Mouse (Mus musculus): Measurements from ENCODE around the gene Wdr90. TPM values are rescaled to one million over a fixed set of nuclear protein-coding genes. Genes with fewer than 3 reads are reported as not detected.
A peak's percentile ranks its signal among the peaks of the same experiment; 100 is the strongest.

Gene Wdr90
- 10 to 100 TPM; 34.9 to 36.8 TPM for total RNA-seq (2021)
- long read RNA-seq, experiment 1, full-length matches to known transcripts, result 7 of 46 reads
- long read RNA-seq, experiment 1, partial matches to known transcripts, result 10 of 46 reads
- long read RNA-seq, experiment 1, other reads (novel, unspliced or antisense), result 29 of 46 reads
- long read RNA-seq, experiment 2, full-length matches to known transcripts, result 2 of 51 reads
- long read RNA-seq, experiment 2, partial matches to known transcripts, result 9 of 51 reads
- long read RNA-seq, experiment 2, other reads (novel, unspliced or antisense), result 40 of 51 reads

DNA sequence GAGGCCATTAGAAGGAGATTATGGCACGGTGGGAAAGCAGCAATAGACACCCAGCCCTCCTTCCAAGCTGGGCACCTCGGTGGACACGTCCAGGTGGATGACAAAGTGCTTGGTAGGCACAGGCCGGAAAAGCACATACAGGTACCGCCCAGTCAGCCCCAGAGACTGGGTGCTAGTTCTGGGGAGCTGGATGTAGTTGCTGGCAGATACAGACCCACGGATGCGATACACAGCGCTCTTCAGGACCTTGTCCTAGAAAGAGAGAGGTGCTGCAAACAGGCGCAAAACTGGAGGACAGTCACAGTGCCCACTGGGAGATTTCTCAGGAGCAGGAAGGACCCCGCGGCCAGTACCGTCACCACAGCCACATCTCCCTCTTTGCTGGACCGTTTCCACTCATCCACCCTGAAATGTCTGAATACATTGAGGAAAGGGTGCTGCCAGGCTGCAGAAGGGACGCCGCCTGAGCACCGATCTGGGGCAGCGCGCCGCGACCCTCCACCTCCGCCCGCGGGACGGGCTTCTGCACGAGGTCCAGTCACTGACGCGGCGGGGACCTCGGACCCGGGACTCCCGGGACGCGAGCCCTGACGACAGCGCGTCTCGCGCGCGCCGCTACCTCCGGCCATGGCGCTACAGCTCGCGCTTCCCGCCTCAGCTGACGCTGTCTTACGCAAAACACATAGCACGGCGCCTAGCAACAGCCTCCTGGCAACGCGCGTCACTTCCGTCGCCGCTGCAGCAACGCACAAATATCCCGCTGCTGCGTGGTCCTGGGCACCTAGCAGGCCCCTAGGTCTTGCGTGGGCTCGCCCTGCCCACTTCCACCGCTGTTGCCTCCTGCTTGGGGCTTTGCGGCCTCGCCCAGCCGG lies at the start of gene Wdr90:
Gene Wdr90, minus strand, starts transcription at position 670 of the 872 bp plus-strand sequence.
- peak; percentile 93 to 94 for DNase-seq (ENCODE audit: extremely low spot score in 1 of 2, low spot score in 2 of 2)
- Histone ChIP-seq H3K4me3 (peak within 1 kb of the TSS; percentile 73), H3K27ac (peak within 1 kb of the TSS; percentile 97)
- intact Hi-C loops (cut with DNase I), result no loop called here
- TF ChIP-seq CTCF (IDR thresholded peaks at IDR 0.05), result peak; percentile 22; the same call in 1 of the 2 replicates

DNA sequence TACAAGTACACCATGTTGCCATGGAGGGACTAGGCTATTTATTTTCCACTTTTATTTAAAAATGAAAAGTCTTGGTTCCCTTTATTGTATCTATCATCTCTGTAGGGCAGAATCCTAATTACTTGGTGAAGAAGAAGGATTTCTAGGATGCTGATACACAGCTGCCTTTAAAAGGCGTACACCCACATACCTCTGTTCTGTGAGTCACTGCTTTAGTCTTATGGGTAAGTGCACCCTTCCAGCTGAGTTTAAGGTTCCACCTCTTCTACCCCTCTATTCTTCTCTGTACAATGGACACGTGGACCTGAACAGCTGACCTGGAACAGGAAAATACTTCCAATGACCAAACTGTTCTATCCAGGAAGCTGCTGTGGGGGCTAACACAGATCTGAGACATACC lies 46.3 kb upstream of the Wdr90 start:
- TF ChIP-seq CTCF (IDR thresholded peaks at IDR 0.05), result no peak

DNA sequence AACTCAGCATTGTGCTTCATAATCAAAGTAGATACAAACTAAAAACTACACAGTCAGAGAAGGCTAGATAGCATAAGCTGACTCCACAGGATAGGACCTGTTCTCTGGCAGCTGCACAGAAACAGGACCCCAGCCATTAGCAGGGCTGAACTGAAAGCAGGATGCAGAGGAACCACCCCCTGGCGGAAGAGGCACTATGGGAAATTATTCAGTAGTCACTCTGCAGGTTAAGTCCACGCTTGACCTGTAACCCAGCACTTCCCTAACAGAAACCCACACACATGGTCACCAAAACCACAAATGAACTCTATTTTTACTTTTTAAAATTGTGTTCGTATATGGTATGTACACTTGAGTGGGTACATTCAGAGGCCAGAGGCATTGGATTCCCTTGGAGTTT lies 41.8 kb upstream of the Wdr90 start:
- no peak for TF ChIP-seq CTCF (IDR thresholded peaks at IDR 0.05)
- no peak for DNase-seq (ENCODE audit: extremely low spot score in 1 of 2, low spot score in 2 of 2)

More for the DNA sequence above, 46.3 kb upstream of the Wdr90 start:
- no peak for DNase-seq (ENCODE audit: extremely low spot score in 1 of 2, low spot score in 2 of 2)
- intact Hi-C loops (cut with DNase I), result no loop called here
- Histone ChIP-seq H3K4me3 (no peak overlapping the region), H3K27ac (0 out of 2 replicates have a peak overlapping the region, but pooled peaks have one; percentile 16)

DNA sequence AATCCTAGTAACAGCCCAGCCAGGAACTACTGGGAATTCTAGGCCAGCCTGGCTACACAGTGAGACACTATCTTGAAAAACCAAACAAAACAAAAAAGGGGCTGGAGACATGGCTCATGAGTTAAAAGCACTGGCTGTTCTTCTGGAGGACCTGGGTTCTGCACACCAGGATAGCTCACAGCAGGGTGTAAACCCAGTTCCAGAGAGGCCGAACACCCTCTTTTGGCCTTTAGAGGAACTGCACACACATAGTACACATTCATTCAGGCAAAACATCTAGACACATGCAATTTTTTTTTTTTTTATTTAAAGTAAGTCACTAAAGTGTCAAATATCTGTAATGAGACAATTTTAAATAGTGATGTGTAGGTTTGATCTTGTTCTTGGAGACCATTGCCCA lies 38.9 kb upstream of the Wdr90 start:
- TF ChIP-seq CTCF (IDR thresholded peaks at IDR 0.05), result peak; percentile 11
- no peak for DNase-seq (ENCODE audit: extremely low spot score in 1 of 2, low spot score in 2 of 2)
- no peak overlapping the region for H3K27ac ChIP-seq
- H3K4me3 ChIP-seq, result no peak overlapping the region
- intact Hi-C loops (cut with DNase I), result no loop called here

More for the DNA sequence above, 41.8 kb upstream of the Wdr90 start:
- H3K4me3 ChIP-seq, result no peak overlapping the region
- intact Hi-C loops (cut with DNase I), result no loop called here
- H3K27ac ChIP-seq, result no peak overlapping the region

DNA sequence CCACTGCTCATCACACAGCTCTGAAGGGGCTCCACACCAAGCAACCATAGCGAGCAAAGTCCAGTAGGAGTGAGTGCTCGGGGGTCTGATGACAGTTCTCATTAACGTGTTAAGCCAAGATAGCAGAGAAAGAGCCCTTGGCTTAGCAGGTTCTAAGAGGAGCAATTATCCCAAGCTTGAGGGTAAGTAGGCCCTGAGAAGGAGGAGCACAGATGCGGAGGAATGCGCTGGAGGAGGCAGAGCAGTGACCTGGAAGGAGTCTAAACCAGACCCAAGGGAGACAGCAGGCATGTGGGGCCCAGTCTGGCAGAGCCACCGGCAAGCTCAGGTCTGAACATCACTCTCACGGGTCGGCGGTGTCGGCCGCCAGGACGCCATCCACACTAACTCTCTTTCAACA lies 34.6 kb upstream of the Wdr90 start:
- peak overlapping the region; percentile 40 for H3K27ac ChIP-seq
- intact Hi-C loops (cut with DNase I), result loop anchor here (5.0 to 10.0 kb wide), 2 partner anchors 46 to 199 kb away; partner anchors contain the start of genes Decr2, Nhlrc4, Nme4 and Pigq

DNA sequence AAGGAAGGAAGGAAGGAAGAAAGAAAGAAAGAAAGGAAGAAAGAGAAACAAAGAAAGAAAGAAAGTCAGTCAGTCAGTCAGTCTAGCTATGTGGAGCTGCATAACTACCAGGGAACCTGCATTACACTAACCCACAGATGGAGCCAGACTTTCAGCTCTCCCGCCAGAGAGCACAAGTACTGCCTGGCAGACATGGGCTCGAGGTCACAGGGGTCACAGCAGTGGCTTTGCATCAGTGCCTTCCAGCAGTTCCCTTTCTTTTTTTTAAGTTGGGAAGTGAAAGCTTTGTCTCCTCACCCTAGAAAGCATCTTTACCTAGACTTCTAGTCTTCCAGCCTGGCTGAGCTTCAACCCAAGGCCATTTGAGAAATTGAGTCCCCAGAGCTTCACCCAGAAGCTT lies 34.1 kb upstream of the Wdr90 start:
- DNase-seq (ENCODE audit: extremely low spot score in 1 of 2, low spot score in 2 of 2), result no peak
- Histone ChIP-seq H3K4me3 (no peak overlapping the region), H3K27ac (peak overlapping the region; percentile 40; the same call in 1 of the 2 replicates)
- TF ChIP-seq CTCF (IDR thresholded peaks at IDR 0.05), result no peak
- intact Hi-C loops (cut with DNase I), result loop anchor here (5.0 to 10.0 kb wide), 2 partner anchors 47 to 199 kb away; partner anchors contain the start of genes Decr2, Nhlrc4, Nme4 and Pigq

More for the DNA sequence above, 34.6 kb upstream of the Wdr90 start:
- H3K4me3 ChIP-seq, result no peak overlapping the region
- TF ChIP-seq CTCF (IDR thresholded peaks at IDR 0.05), result no peak
- DNase-seq (ENCODE audit: extremely low spot score in 1 of 2, low spot score in 2 of 2), result no peak

DNA sequence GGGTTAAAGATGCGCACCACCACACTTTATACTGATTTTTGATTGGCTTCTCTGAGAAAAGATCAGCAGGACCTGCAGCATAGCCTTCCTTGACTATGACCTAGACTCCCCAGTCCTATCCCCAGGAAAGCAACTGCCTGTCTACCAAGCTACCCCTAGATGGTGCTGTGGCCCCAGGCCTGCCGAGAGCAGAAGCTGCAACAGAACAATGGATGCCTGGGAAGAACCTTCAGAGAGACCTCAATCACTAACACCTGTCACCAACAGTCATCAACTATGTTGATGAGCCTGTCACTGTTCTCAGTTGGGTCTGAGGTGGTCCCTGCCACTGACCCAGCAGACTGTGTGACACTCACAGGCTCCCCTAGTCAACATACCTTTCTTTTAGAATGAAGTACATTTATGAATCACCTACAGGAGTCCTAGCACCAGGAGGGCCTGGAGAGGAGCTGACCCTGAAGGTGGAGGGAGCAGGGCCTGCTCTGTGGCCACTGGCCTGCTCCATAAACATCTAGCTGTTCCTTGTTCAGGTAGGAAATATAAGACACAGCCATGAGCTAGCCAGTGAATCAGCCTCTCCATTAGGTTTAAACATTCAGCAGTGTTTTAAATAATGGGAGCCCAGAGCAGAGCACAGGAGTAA lies 32.8 kb upstream of the Wdr90 start:
- intact Hi-C loops (cut with DNase I), result loop anchor here (1.0 to 10.0 kb wide), 3 partner anchors 88 to 201 kb away; partner anchors contain the start of genes Decr2 and Nme4
- DNase-seq (ENCODE audit: extremely low spot score in 1 of 2, low spot score in 2 of 2), result peak; percentile 67 to 68
- Histone ChIP-seq H3K4me3 (no peak overlapping the region), H3K27ac (no peak overlapping the region)
- peak; percentile 99 for TF ChIP-seq CTCF (IDR thresholded peaks at IDR 0.05)

DNA sequence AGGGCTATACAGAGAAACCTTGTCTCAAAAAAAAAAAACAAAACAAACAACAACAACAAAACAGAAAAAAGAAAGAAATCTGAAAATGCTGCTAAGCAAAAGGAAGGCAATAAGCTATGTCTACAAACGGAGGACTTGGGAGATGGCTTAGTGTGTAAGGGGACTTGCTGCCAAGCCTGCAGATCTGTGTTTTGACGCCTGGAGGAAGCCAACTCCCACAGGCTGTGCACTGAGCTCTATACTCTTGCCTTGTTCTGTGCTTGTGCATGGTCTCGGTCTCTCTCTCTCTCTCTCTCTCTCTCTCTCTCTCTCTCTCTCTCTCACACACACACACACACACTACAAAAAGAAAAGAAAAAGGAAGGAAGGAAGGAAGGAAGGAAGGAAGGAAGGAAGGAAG lies 27.5 kb upstream of the Wdr90 start:
- no peak for TF ChIP-seq CTCF (IDR thresholded peaks at IDR 0.05)
- Histone ChIP-seq H3K4me3 (no peak overlapping the region), H3K27ac (peak overlapping the region; percentile 32; the same call in 1 of the 2 replicates)
- intact Hi-C loops (cut with DNase I), result no loop called here
- no peak for DNase-seq (ENCODE audit: extremely low spot score in 1 of 2, low spot score in 2 of 2)

DNA sequence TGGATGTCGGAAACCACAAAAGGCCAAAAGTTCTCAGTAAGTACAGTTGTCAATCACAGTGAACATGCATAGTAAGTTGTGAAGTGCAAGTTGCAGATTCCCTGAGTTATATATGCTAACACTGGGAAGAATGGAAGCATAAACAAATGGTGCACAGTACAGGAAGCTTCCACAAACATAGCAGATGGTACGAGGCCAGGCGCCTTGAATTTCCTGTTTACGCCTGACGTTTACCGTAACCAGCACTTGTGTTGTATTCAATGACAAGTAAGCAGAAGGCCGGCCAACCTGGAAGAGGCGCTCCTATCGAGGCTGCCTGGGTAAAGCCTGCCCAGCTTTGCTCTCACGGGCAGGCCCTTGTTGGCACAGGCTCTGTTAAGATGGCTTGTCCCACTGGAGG lies 26.2 kb upstream of the Wdr90 start:
- no peak overlapping the region for H3K27ac ChIP-seq
- DNase-seq (ENCODE audit: extremely low spot score in 1 of 2, low spot score in 2 of 2), result no peak
- intact Hi-C loops (cut with DNase I), result no loop called here
- no peak overlapping the region for H3K4me3 ChIP-seq
- no peak for TF ChIP-seq CTCF (IDR thresholded peaks at IDR 0.05)

DNA sequence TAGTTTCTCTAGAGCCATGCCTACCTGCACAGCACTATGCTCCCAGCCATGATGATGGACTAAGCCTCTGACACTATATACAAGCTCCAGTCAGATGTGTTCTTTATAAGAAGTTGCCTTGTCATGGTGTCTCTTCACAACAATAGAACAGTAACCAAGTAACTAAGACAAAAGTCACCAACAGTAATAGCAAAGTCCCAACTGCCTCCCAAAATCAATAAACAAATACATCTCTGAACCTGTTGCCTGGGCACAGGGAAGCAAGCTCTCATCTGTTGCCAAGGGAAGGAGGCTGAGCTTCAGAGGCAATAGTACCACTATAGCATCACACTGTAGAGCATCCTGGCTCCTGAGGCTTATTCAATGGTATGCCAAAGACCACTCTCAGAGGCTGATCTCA lies 25.5 kb upstream of the Wdr90 start:
- Histone ChIP-seq H3K4me3 (no peak overlapping the region), H3K27ac (no peak overlapping the region)
- no peak for TF ChIP-seq CTCF (IDR thresholded peaks at IDR 0.05)
- DNase-seq (ENCODE audit: extremely low spot score in 1 of 2, low spot score in 2 of 2), result no peak
- intact Hi-C loops (cut with DNase I), result no loop called here

DNA sequence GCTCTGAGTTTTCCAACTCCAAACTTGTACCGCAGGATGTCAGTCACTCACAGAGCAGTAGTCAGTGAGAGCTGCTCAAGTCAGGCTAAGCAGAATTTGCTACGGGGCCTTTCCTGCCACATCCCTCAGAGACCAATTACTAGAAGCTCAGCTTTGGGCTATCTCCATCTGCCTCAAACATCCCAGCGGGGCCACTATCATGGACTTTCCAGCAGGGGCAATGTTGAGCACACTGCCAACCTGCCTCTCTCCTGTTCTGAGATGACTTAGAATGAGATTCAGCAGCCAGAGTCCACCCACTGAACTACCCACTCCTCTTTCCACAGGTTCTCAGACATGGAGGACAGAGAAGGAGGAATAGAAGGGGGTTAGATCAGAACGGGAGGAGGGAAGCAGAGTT lies 24.3 kb upstream of the Wdr90 start:
- Histone ChIP-seq H3K27ac (no peak overlapping the region), H3K4me3 (no peak overlapping the region)
- TF ChIP-seq CTCF (IDR thresholded peaks at IDR 0.05), result peak; percentile 66
- intact Hi-C loops (cut with DNase I), result no loop called here
- DNase-seq (ENCODE audit: extremely low spot score in 1 of 2, low spot score in 2 of 2), result no peak

Data from left cerebral cortex, adult 2 months (tissue).